Mouse (Mus musculus) ZHBTc4 (cell line): ENCODE measurements at regions not wholly inside any gene's neighbourhood (a gene's known extent, or its start where the extent isn't known, plus 50 kb on each side); places are given as distances from the start of the nearest gene placed in this dataset.
A peak's percentile ranks its signal among the peaks of the same experiment; 100 is the strongest.

Source experiments
- DNase-seq: peaks from one replicate; pipeline ENCODE4 v3.0.0-alpha.2; 2011; ENCODE audit warnings: low read depth, low spot score

DNA sequence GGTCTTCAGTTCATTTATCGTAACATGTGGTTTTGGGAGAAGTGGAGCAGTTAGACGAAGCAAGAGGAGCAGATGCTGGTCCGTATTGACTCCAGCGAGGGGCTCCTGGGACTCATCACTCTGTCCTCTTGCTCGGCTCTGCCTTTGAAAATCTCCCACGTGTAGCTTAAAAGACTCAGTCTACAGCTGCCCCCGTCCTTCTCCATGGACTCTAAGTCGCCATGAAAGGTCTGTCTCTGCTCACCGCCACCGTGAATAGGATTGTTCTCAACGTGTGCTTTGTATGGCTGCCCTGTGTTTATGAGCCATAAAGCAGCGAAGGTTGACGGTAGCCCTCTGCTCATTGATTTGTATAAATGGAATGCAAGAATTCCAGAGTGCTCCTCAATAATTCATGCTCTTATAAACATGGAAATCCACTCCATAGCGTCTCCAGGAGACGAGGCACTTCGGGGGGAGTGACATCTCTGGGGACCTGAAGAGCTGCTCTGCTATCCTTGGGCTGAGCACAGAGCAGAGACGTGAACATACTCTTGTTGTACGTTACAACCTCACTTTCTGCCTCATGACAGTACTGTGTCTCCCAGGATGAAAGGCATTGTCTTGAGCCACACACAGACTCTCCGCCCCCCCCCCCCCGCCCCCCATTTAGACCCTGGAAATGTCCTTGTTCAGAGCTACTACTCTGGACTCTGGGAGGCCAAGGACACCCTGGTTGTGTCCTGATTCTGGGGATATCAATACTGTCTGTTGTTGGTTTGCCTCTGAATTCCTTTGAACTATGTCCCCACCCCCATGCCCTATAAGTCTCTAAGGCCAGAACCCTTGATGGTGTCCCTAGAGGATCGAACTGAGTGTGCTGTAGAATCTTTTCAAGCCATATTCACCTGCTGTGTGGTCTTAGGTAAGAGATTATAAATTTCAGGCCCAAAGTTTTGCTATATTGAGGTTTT lies 90.8 kb upstream of the Hdac4 start:
- DNase-seq: no peak

DNA sequence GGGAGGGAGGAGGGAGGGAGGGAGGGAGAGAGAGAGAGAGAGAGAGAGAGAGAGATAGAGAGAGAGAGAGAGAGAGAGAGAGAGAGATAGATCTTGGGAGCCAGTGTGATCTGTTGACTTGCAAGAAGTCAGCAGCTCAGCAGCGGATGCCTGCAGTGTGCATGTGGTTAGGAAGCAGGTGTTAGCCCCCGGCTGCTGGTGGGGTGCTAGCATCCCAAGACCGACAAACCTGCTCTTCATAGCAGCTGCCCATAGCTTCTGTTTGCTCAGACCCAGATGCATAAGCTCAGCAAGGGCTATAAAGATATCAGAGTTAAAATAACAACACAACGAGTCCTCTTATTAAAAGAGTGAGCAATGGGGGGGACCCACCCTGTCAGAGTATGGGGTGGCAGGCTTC lies 88.7 kb upstream of the Hdac4 start:
- DNase-seq: no peak

DNA sequence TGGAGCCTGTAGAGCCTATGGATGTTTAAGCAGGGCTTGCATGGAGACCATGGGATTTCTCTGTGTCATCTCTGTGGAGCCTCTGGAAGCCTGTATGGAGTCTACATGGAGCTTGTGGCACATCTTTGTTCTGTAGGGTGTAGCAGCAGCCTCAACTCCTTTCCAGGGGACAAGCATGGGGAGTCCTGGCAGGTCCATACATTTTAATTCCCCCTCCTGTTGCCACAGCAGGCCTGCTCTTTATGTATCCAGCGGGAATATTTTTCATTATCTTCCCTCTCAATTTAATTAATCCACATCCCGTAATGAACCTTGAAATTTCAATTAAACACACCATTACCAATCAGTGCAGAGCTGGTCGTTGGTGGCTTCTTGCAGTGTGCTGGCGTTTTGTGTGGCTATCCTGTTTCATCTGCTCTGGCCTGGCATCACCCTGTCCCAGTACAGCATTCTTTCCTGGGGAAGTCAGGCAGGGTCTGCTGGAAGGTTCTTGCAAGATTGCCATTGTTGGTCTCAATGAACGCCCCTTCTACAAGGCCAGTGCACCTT lies 81.8 kb upstream of the Hdac4 start:
- DNase-seq: no peak

DNA sequence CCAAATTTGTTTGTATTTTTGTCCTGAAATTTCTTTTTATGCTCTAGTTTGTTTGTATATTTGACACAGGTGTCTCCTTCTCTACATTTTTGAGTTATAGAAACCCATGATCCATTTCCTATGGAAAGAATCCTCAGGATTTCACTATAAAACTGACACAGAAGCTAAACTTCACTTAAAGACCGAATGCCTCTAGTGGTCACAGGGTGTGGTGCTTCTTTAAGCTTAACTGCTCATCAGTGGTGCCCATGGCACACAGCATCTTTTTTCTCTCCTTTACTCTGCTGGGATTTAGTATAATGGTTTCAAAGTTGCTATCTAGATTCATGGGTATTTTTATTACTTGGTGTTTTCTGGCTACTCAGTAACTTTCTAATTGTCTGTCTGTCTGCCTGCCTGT lies 79.9 kb upstream of the Hdac4 start:
- peak; percentile 26 for DNase-seq

DNA sequence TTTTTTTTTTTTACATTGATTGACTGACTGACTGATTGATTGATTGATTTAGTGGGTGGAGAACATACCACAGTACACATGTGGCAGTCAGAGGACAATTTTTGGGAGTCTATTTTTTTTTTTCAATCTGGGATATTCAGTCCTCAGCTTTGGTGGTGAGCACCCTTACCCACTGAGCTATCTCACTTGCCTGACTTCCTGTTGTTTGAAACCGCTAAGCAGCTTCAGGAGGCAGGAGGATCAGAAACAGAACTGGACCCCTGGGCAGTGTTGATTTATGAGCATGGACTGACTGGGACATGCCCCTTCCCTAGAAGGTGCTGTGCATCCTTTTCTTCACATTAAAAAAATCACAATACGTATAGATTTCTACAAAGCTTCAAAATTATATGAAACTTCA lies 78.3 kb upstream of the Hdac4 start:
- DNase-seq: no peak

DNA sequence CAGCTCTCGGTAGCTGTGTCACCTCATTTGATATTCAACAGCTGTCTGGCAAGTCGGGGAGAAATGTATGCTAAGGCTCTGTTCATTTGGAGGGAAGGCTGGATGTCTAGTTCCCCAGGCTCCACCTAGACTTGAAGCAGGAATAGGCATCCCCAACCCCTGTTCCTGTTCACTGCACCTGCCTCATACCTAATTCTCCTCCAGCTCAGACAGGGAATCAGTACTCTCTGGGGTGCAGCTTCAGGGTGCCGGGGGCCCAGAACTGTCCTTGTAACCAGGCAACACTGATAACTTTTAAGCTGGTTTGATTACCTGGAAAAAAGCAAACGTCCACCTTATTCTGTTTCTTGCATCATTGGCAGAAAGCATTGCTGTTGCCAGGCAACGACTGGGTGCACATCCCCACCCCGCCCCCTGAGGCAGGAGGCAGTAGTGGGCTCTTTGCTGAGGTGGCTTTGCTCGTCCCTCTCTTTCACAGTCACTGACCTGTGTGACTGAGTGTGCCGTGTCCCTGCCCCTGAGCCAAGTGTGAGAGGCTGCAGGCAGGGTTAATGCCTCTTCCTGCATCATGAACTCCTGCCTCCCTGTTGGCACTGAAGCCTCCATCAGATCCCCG lies 76.3 kb upstream of the Hdac4 start:
- DNase-seq: peak; percentile 28

DNA sequence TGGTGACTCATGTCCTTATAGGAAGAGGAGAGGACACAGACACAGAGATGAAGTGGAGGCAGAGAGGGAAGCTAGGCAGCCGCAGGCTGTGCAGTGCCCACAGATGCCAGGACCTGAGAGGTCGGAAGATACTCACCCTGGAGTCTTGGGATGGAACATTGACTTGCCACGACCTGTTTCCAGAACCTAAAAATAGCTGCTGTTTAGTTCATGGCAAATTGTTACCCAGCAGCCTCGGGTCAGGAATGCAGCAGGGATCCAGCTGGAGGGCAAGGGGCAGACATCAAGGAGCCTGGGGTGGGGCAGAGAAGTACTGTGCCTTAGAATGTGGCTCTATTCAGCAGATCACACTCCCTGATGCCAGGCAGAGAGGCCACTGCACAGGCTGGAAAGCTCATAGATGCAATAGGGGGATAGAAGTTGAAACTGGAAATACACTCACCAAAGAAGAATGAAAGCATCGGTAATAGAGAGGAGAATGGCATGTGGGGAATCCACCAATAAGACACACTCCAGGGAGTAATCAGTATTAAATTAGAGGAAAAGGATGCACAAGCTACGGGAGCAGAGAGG lies 75.1 kb upstream of the Hdac4 start:
- DNase-seq: no peak

DNA sequence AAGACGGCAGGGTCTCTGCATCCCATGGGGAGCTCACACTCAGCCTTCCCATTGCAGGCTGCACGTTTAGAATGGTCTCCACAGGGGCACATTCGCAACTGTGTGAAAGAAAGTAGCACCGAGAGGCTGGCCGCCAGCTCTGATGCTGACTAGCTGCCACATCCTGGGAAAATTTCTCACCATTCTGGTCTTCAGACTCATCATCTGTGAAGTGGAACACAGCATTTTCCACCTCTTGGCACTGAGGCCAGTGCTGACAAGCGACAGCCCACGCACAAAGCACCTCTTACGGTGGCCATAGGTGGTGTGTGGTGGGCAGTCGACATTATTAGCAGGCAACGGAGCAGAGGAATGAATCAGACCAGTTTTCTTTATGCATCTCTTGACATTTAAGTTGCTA lies 74.0 kb upstream of the Hdac4 start:
- no peak for DNase-seq

DNA sequence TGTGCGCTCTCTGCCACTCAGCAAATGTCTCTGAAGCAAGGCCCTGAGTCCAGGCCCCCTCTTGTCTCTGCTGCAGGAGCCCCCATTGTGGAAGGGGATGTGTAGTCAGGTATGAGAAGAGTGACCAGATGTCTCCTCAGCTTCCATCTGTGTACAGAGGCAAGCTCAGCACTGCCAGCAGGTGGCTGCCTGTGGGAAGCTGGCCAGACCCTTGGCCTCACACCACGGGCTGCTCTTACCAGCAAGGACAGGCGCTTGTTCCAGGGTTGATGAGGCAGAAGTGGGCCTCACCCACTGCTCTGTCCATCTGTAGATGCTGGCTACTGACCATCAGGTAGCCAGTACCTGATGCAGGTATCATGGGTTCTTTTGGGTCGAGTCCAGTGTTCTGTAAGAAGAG lies 69.4 kb upstream of the Hdac4 start:
- no peak for DNase-seq

DNA sequence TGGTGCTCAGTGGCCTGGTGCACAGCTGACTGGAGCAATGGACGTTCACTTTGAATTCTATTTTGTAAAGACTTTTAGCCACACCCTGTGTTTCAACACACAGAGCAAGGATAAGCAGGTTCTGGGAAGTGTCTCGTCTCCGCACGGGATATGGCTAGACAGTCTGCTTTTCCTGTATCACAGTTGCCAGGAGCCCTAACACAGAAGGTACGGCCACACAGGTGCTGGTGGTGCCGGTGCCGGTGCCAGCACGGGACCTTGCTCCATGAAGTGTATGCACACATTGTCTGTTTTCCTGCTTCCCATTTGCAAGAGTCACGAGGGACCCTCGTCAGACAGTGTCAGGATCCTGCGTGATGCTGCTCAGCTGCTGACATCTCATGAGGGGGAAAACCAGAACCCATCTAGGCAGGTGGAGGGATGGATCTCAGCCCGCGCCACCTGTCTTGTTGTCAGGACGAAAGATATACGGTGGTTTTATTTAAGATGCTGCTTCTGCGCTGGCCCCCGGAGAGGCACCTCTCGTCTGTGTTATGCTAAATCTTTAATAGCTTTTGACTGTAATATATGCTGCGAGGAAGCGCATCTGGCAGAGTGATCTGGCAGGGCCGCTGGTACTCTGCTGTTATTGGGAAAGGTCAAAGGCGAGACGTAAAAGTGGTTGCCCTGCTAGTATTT lies 64.4 kb upstream of the Hdac4 start:
- no peak for DNase-seq

DNA sequence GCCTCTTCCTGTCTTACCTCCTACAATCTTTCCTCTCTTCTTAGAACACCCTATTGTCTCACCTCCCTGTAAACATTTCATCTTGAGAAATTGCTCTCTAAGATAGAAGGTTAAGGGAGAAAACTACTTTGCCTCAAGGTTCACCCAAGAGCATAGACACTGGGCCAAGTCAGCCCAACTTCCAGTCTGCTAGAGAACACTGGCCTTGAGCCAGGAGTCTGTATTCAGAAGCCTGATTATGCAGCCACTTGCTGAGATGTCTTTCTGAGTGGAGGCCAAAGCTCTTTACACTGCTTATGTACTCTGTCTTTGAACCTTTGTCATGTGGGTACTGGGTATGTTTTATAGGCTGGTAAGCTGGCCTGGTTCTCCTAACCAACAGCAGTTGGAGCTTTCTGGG lies 62.5 kb upstream of the Hdac4 start:
- no peak for DNase-seq

DNA sequence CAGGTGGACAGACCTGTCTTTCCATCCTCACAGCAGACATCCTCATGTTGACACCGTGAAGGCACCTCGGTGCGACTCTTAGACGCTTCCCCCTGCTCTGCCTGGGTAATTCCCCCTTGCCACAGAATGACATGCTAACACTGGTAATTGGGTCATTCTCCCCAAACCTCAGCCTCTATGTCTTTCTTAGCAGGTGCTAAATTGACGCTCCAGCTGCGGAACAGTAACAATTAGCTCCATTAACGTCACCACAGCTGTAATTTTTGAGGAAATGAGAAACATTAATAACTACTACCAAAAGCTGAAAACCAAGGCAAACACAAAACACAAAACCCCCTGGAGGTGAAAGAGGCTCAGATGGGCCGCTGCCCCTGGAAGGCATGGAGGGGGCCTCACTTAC lies 57.6 kb upstream of the Hdac4 start:
- no peak for DNase-seq

DNA sequence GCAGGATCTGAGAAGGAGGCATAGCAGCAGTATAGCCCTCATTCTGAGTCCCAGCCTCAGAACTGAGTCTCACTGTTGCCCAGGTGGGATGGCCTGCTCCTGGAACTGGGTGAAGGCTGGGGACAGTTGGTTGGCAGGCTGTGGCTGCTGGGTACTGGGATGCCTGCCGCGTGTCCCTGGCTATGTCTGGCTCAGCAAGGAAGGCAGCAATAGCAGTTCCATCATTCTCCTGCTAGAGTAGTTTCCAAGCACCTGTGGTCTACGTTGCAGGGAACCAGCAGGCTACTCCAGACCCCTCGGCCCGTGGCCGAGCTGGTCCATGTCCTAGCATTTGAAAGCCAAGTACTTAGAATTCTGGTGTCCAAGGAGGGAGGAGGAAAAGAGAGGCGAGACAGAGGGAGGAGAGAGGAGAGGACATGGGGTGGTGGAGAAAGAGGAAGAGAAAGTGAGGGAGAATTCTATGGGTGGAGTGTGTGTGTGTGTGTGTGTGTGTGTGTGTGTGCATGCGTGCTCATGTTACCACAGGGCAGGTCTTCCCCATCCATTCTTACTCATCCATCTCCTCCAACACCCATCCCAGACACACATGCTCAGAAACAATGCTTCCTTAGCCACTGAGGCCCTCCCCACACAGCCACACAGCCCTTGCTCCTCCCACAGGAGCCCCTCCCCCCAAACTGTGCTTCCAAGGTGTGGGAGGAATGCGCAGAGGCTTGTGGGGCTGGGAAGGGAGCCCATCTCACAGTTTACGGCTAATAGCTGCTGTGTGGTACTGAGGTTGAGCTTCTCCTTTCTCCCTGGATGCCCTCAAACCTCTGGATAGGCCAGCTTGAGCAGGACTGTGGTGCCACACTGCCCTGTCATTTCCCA lies 55.3 kb upstream of the Hdac4 start:
- DNase-seq: peak; percentile 53
